Mouse (Mus musculus) brain, embryonic 18.5 days (tissue): ENCODE data around the gene C4b.
A peak's percentile ranks its signal among the peaks of the same experiment; 100 is the strongest.
"Not testable (repeated sequence)": the region's sequence is repeated elsewhere in the genome, so short reads cannot be mapped to it uniquely, and the experiment has no call there.

ENCODE experiments used
- DNase-seq: peaks from one replicate; pipeline ENCODE4 v3.0.0-alpha.2; 2012; ENCODE audit warnings: low read depth, low spot score

C4b gene

DNA sequence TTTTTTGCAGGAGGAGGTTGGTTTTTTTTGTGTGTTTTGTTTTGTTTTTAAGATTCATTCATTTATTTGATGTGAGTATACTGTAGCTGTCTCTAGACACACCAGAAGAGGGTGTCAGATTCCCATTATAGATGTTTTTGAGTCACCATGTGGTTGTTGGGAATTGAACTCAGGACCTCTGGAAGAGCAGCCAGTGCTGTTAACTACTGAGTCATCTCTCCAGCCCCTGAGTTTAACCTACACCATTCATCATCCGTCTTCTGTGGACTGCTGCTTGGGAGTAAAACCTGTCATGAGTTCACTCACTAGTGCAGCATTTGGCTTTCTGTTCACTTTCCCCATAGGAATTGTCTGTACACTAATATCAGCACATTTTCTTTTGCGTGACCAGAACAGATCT, 37.2 kb downstream of the C4b start:
- DNase-seq, result not testable (repeated sequence)

DNA sequence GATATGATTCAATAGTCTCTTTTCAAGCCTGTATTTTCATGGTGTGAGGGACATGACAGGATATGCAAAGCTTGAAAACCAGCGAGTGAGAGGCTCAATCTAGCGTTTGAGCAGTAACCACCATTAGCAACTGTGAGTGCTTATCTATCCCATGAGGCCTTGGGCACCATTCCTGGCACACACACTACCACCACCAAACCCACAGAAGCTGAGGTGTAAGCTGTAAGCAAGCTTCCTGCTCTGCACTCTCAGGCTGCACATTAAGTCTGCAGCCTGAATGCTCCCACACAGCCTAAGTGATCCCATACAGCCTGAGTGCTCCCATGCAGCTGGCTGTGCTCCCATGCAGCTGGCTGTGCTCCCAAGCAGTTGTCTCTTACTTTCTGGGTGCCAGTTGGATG, 43.0 kb downstream of the C4b start:
- no peak for DNase-seq

DNA sequence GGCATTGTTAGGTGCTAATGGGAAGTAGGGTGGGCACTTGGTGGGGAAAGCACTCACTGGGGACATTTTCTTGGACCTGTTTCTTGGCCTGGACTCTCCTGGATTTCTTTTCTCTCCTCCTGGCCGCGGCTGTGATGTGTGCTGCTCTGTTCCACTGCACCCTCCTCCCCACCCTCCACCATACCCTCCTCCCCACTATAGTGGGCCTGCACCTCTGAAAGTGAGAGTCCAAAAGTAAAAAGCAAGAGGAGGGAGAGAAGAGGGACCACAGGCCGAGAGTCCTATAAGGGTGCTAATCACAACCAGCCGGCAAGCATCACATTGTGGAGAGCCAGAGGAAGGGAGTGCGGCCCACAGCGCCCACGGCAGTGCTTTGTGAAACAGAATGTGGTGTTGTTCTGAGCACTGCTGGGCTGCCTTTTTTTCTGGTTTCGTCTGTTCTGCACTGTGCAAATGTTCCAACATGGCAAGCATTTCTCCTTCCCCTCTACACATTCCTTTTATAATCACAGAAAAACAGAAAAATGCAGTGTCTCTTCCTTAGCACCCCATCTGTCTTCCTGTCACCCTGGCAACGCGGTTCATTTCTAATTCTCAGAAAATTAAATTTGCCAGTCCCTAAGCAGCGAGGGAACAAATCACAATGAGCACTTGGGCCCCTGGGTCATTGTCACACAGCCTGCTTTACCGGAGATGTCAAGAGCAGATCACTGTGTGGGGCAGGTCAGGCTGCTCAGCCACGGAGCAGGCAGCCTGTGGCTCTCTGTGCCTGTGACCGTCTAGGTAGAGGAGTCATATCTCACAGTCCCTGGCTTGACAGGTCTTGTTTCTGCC, 43.9 kb downstream of the C4b start:
- DNase-seq, result peak; percentile 55

DNA sequence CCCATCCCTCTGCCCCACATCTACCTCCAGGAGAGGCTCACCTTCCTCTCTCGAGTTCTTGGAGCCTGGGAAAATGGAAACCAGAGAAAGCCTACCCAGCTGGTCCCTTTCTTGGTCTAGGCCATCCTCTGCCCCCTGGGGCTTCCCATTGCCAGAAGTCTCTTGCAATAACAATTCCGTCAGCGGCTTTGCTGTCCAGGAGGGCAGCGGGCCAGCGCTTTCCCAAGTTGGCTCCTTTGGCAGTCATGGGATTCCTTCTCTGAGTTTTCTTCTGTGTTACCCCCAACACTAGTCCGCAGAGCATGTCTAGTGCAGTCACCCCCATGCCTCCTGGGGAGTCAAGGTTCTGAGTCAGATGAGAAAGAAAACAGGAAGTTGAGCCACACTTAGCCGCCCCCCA, 50.8 kb downstream of the C4b start:
- no peak for DNase-seq

DNA sequence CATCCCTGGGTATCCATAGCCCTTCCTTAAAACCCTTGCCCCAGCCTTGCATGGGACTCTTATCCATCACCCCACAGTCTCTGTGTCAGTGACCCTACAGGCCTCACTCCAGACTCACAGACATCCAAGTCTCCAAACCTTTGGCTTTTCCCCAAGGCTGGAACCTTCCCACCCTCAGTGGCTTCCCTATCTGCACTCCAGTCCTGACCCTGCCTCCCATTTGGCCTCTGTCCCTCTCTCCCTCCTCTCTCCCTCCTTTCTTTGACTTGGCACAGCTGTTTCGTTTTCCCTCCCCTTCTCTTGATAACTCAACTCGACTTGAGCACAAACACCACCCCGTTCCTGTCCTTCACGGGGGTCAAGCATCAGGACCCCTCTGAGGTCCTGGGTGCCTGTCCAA, 53.2 kb downstream of the C4b start:
- DNase-seq, result no peak

DNA sequence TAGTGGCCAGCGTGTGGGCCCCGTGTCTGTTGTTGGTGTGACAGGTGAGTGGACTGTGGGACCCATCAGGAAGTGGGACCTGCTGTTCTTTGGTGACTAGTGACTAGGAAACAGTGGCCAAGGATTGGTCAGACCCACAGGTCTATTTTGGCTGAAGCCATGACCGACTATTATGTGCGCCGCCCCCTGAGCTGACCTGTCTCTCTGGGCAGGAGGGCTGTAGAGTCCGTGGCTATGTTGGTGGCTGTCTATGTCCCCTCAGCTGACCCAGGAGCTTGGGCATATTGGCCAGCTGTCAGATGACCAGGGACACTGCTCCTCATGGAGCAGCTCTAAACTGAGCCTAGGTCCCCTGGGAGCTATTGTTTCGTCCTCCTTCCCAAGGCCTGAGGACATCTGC, 54.8 kb downstream of the C4b start:
- no peak for DNase-seq

DNA sequence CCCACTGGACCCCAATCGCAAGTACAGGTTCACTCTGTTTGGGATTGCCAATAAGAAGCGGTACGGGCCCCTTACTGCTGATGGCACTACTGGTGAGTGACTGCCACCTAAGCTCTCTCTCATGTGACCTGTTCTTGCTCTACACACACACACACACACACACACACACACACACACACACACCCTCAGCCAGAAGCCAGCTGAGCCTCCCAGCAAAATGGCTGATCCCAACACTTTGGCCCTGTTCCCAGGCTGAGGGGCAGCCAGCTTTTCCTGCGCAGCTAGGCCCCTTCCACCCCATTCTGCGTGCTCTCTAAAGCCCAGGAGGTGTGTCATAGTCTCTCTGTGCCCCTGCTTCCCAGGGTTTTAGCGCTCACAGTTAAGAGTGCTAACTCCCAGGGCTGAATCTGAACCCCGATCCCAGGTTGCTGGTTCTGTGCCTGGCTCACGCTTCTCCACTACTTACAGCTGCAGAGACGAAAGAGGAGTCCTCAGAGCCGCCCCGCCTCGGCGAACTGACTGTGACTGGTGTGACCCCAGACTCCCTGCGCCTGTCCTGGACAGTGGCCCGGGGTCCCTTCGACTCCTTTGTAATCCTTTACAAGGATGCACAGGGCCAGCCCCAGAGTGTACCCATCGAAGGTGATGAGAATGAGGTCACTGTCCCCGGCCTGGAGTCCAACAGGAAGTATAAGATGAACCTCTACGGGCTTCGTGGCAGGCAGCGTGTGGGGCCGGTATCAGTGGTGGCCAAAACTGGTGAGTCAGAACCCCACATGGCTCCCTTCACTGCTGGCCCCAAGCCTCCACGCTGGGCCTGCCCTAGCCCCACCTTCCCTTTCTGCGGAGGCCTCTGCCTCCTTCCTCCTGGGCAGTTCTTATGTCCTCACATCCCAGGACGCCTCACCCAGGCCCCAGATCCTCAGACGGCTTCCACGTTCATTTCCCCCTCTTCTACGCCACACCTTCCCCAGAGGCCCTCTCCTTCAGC, 58.3 kb downstream of the C4b start:
- no peak for DNase-seq

DNA sequence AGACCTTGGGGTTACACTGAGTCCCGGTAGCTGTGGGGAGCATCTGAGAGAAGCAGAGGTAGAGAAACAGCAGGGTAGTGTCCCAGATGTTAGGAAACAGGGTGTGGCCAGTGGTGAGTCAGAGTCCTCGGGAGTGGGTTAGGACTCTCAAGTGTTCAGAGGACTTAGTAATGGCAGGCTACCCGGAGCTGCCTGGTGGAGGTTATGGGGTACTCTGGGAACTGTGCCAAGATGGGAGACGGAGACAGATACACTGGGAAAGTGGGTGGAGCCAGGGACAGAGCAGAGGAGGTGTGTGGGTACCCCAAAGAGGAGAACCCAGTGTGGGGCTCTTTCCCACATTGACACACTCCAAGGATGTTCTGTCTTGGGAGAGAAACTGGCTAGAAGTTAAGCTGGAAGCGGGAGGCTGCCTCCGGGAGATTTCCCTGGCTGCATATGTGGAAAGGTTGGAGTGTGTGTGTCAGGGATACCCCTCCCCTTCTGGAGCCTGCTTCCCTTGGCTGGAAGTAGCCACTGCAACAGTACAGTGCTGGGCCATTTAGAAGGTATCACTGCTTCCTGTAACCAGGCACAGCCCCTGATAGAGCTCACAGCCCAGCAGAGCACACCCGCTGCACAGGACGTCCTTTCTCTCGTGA, 59.3 kb downstream of the C4b start:
- DNase-seq, result no peak

DNA sequence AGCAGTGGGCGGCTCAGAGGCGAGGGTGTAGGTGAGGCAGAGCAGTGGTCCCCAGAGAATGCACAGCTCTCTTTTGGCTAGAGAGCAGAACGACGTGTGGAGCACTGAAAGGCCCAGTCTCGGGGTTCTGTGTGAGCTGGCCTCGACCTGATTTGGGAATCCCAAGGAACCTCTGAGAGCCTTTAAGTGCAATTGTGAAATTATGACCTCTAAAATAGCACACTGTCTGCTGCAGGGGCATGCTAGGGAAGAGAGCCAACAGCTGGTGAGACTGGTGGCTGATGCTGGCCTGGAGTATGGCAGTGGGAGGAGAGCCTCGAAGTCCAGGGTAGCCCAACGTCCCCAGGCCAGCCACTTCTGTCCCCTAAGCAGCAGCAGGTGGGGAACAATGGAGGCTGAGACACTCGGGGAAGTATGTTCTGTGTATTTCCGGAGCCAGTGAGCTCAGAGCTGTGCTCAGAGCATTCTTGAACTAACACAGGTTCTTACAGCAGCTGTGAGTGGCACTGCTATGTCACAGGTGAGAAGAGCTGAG, 59.9 kb downstream of the C4b start:
- no peak for DNase-seq

DNA sequence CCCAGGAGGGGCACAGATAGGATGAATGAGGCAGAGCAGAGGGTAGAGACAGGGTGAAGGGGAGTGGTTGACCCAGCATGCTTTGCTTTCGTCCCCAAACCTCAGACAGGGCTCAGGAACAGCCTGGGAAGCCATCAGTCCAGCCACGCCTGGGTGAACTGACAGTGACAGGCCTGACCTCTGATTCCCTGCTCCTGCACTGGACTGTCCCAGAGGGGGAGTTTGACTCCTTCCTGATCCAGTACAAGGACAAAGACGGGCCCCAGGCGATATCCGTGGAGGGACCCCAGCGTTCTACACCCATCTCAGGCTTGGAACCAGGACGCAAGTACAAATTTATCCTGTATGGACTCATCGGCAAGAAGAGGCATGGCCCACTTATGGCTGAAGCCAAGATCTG, 60.5 kb downstream of the C4b start:
- no peak for DNase-seq

DNA sequence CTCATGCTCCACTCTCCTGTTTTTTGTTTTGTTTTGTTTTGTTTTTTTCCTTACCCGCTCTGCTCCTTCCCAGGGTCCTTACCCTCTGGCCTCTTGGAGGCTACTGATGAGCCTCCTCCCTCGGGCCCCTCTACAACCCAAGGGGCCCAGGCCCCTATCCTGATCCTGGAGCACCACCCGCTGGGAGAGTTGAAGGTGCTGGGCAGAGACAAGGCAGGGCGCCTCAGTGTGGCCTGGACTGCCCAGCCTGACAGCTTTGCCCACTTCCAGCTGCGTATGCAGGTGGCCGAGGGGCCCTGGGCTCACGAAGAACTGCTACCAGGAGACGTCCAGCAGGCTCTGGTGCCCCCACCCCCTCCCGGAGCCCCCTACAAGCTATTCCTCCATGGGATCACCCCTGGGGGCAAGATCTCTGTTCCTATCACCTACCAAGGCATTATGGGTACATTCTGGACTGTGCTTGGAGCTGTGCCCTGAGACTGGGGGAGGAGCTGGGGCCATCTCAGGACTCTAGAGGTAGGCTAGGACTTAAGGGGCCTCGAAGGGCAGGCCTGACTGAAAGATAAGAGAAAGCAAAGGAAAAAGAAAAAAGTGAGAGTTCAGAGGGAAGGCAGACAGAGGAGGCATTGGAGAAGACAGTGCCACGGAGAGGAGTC, 61.7 kb downstream of the C4b start:
- DNase-seq, result no peak

DNA sequence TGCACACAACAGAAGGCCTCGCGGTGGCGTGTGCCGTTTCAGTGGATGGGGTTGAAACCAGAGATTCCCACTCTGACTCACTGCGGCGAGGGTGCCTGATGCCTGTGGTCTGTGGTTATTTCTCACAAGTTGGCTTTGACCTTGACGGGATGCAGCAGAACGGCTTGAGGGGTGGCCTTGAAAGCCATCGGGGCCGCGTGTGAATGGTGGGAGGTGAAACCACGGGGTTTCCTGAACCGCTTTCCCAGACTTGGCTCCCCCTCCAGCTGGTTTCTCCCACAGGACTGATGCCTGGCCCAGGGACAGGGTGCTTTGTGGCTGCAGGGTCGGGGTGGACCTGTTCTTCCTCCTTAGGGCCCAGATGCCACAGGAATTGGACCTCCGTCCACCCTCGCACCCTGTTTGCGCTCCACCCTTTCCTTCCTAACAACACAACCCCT, 62.5 kb downstream of the C4b start:
- DNase-seq, result no peak

DNA sequence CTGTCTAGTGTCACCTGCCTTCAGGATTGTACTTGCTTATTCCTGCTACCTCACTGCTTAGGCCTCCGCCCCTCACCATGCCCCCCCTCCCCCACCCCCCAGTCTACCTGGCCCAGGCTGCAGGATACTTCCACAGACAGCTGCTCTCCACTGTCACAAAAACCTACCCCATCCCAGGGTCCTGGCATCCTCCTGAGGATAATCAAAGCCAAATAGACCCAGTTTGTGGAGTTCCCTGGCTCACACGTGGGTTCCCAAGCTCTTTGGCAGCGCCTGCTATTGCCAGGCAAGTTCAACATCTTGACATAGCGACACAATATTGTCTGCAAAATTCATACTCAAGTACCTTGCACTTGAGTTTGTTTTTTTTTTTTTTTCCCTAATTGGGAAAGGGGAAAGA, 63.1 kb downstream of the C4b start:
- no peak for DNase-seq

DNA sequence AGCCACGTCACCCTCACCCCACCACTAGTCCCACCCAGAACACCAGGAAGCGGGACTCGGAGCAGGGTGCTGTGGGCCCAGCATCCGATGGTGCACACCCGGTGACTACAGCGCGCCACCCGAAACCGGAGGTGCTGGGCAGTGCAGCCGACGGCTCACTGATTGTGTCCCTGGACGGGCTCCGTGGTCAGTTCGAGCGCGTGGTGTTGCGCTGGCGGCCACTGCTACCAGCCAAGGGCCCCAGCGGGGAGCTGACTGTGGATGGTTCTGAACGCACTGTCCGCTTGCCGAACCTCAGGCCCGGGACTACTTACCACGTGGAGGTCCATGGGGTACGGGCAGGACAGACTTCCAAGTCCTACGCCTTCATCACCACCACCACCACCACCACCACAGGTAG, 63.5 kb downstream of the C4b start:
- DNase-seq, result no peak
